Mouse (Mus musculus): Measurements from ENCODE around the gene Uvrag. TPM values are rescaled to one million over a fixed set of nuclear protein-coding genes. Genes with fewer than 3 reads are reported as not detected.

Gene Uvrag
- total RNA-seq, 2 experiments from 2014 or later: 12.9 to 14.6 TPM

- intact Hi-C loops (cut with DNase I; ENCODE audit: low total_unique reads): no loop called here
- DNase-seq: no peak
Observed at GRCm38 (mm10) chr7:99146011-99146410, 5.1 kb upstream of the Uvrag start.

- DNase-seq: no peak
- intact Hi-C loops (cut with DNase I; ENCODE audit: low total_unique reads): no loop called here
Observed at GRCm38 (mm10) chr7:99144616-99145015, 3.7 kb upstream of the Uvrag start.

- DNase-seq: no peak
- intact Hi-C loops (cut with DNase I; ENCODE audit: low total_unique reads): no loop called here
Observed at GRCm38 (mm10) chr7:99143244-99143643, 2.3 kb upstream of the Uvrag start.

GRCm38 (mm10) chr7:99141919-99142606 is 1.1 kb upstream of the Uvrag start:
- intact Hi-C loops (cut with DNase I; ENCODE audit: low total_unique reads): no loop called here
- no peak for DNase-seq

- intact Hi-C loops (cut with DNase I; ENCODE audit: low total_unique reads): no loop called here
- DNase-seq: no peak
Observed at GRCm38 (mm10) chr7:99140511-99140910, 430 bp downstream of the Uvrag start.

GRCm38 (mm10) chr7:99139841-99140491 is 975 bp downstream of the Uvrag start:
- intact Hi-C loops (cut with DNase I; ENCODE audit: low total_unique reads): no loop called here
- DNase-seq: no peak

- intact Hi-C loops (cut with DNase I; ENCODE audit: low total_unique reads): no loop called here
- no peak for DNase-seq
Observed at GRCm38 (mm10) chr7:99137541-99137940, 3.4 kb downstream of the Uvrag start.

GRCm38 (mm10) chr7:99136789-99137188 is 4.2 kb downstream of the Uvrag start:
- intact Hi-C loops (cut with DNase I; ENCODE audit: low total_unique reads): no loop called here
- DNase-seq: no peak

- DNase-seq: no peak
- intact Hi-C loops (cut with DNase I; ENCODE audit: low total_unique reads): no loop called here
Observed at GRCm38 (mm10) chr7:99133811-99134402, 7.0 kb downstream of the Uvrag start.

- no peak for DNase-seq
- intact Hi-C loops (cut with DNase I; ENCODE audit: low total_unique reads): no loop called here
Observed at GRCm38 (mm10) chr7:99132597-99132996, 8.3 kb downstream of the Uvrag start.

- intact Hi-C loops (cut with DNase I; ENCODE audit: low total_unique reads): no loop called here
- DNase-seq: no peak
Observed at GRCm38 (mm10) chr7:99131819-99132353, 9.1 kb downstream of the Uvrag start.

GRCm38 (mm10) chr7:99128965-99129364 is 12.0 kb downstream of the Uvrag start:
- no peak for DNase-seq
- intact Hi-C loops (cut with DNase I; ENCODE audit: low total_unique reads): no loop called here

- DNase-seq: no peak
- intact Hi-C loops (cut with DNase I; ENCODE audit: low total_unique reads): no loop called here
Observed at GRCm38 (mm10) chr7:99128020-99128950, 12.7 kb downstream of the Uvrag start.

GRCm38 (mm10) chr7:99126057-99126456 is 14.9 kb downstream of the Uvrag start:
- intact Hi-C loops (cut with DNase I; ENCODE audit: low total_unique reads): no loop called here
- DNase-seq: peak; percentile 31

GRCm38 (mm10) chr7:99122651-99123050 is 18.3 kb downstream of the Uvrag start:
- intact Hi-C loops (cut with DNase I; ENCODE audit: low total_unique reads): no loop called here
- no peak for DNase-seq

- intact Hi-C loops (cut with DNase I; ENCODE audit: low total_unique reads): no loop called here
- DNase-seq: no peak
Observed at GRCm38 (mm10) chr7:99120865-99121521, 19.9 kb downstream of the Uvrag start.

- no peak for DNase-seq
- intact Hi-C loops (cut with DNase I; ENCODE audit: low total_unique reads): no loop called here
Observed at GRCm38 (mm10) chr7:99120082-99120481, 20.9 kb downstream of the Uvrag start.

- DNase-seq: no peak
- intact Hi-C loops (cut with DNase I; ENCODE audit: low total_unique reads): no loop called here
Observed at GRCm38 (mm10) chr7:99116781-99117180, 24.2 kb downstream of the Uvrag start.
